In genomic region chr6:94682270-94682618, GRCm38 (mm10) we compare ENCODE assay signal across 10 mouse cellular contexts. TPM values are rescaled to one million over a fixed set of nuclear protein-coding genes. Genes with fewer than 3 reads are reported as not detected.
DNase-seq lines count a peak whose midpoint lies in the region; ATAC-seq and TF ChIP-seq lines count a peak whose summit lies in the region.
"Had no signal": no experiment of that assay in that cellular context is flagged by ENCODE, and none has a peak within 500 bp of the region (broad histone marks: within the 10 kb centered on the region; RNA-seq: fewer than 3 reads in every experiment).

No protein-coding gene starts in this region.

- peak overlapping the region; percentile 37 for H3K4me2 ChIP-seq in embryonic facial prominence, embryonic 13.5 days

- H3K4me1 ChIP-seq in embryonic facial prominence, embryonic 13.5 days: peaks cover 78% of the 10 kb centered on the region

- 50% methylated on average over 6 of the region's 6 CpGs for WGBS in embryonic facial prominence, embryonic 13.5 days

- H3K9me3 ChIP-seq in embryonic facial prominence, embryonic 13.5 days: no peaks in the 10 kb centered on the region

- no peak overlapping the region for H3K9ac ChIP-seq in embryonic facial prominence, embryonic 13.5 days

- peaks cover 39% of the 10 kb centered on the region for H3K27me3 ChIP-seq in embryonic facial prominence, embryonic 13.5 days

- ATAC-seq in embryonic facial prominence, embryonic 13.5 days (ENCODE audit: insufficient number of reproducible peaks, insufficient read depth, low FRiP score, low TSS enrichment, low read depth): no peak
- ATAC-seq in granulocyte monocyte progenitor cell, adult 5-6 weeks (replicated peaks; ENCODE audit: poor library complexity, severe bottlenecking): peak; percentile 40
- 0 out of 2 replicates have a peak, but pooled peaks have one; percentile 21 for ATAC-seq in megakaryocyte, adult 5-6 weeks (ENCODE audit: poor library complexity, severe bottlenecking)

- no peak for DNase-seq in layer of hippocampus, adult 2 months (ENCODE audit: low spot score in 2 of 2)
- no peak for DNase-seq in layer of hippocampus, postnatal 36 days
- no peak for DNase-seq in cerebellum, postnatal 10 days
- no peak for DNase-seq in kidney, postnatal 4 days
- no peak for DNase-seq in adrenal gland, postnatal 14 days
- DNase-seq: adrenal gland, postnatal 36 days; kidney, adult 9 months had no signal

- H3K4me3 ChIP-seq in layer of hippocampus, adult 2 months: no peak overlapping the region
- H3K4me3 ChIP-seq in embryonic facial prominence, embryonic 13.5 days: no peak overlapping the region

- peak overlapping the region; percentile 3; the same call in 1 of the 2 replicates for H3K27ac ChIP-seq in layer of hippocampus, adult 2 months
- peak overlapping the region; percentile 34; the same call in 1 of the 2 replicates for H3K27ac ChIP-seq in embryonic facial prominence, embryonic 13.5 days

- no peak for TF ChIP-seq CTCF in layer of hippocampus, adult 2 months (conservative IDR thresholded peaks at IDR 0.05)

- H3K36me3 ChIP-seq in embryonic facial prominence, embryonic 13.5 days: no peaks in the 10 kb centered on the region

RNA-seq across cellular contexts. Expression of gene Lrig1, which starts 17.7 kb away (rescaled TPM):
- total RNA-seq in layer of hippocampus, adult 2 months (2021): 10 to 100 TPM; 26.2 to 27.4 TPM
- 10 to 100 TPM; 27.0 to 27.8 TPM for total RNA-seq in layer of hippocampus, postnatal 36 days (2021)
- 17.4 and 18.9 TPM in 2 replicates for polyA plus RNA-seq in embryonic facial prominence, embryonic 13.5 days (2015; fragmentation: Nextera tagmentation; extraction: Ambion mirVana)
- 0.37 and 2.0 TPM in 2 replicates for total RNA-seq in granulocyte monocyte progenitor cell, adult 5-6 weeks (2014; fragmentation: Nextera tagmentation)
- total RNA-seq in granulocyte monocyte progenitor cell, adult 5-6 weeks (2017): not detected in 2 replicates
- total RNA-seq in megakaryocyte, adult 5-6 weeks (2015): 0.50 TPM in 1 of 2 replicates, not detected in the other
- total RNA-seq in megakaryocyte, adult 5-6 weeks (2017): 0.04 TPM in 2 replicates
- total RNA-seq in adrenal gland, postnatal 14 days (2021): 18.5 and 19.1 TPM in 2 replicates
